Mouse (Mus musculus) heart, adult 2 months (tissue): ENCODE data around the gene Muc5b. TPM values are rescaled to one million over a fixed set of nuclear protein-coding genes. Genes with fewer than 3 reads are reported as not detected.

Source experiments
- DNase-seq, 2 experiments: peaks; one replicate each; pipeline ENCODE4 v3.0.0; 2021
- H3K27ac ChIP-seq: fragments of 200-600 bp; 2 replicates; pipeline ENCODE4 v1.8.1; 2022
- H3K27me3 ChIP-seq: fragments of 200-500 bp; 2 replicates; pipeline ENCODE4 v1.6.1; 2012; ENCODE audit warnings: mild to moderate bottlenecking, low read length, inconsistent platforms, mixed read lengths; ENCODE audit not compliant: control insufficient read depth, insufficient read depth
- H3K36me3 ChIP-seq: fragments of 200-500 bp; 2 replicates; pipeline ENCODE4 v1.6.1; 2012; ENCODE audit warnings: low read length, inconsistent platforms; ENCODE audit not compliant: control insufficient read depth, insufficient read depth
- H3K4me1 ChIP-seq: fragments of 200-500 bp; 2 replicates; pipeline ENCODE4 v1.6.1; 2011; ENCODE audit warnings: low read length; ENCODE audit not compliant: control insufficient read depth, insufficient read depth
- H3K4me3 ChIP-seq: fragments of 200-600 bp; 2 replicates; pipeline ENCODE4 v1.8.1; 2022
- H3K79me2 ChIP-seq: fragments of 200-500 bp; replicated peaks from 2 replicates; pipeline ENCODE4 v1.6.1; 2012; ENCODE audit warnings: mild to moderate bottlenecking, inconsistent platforms, low read length, moderate library complexity, mixed read lengths; ENCODE audit not compliant: control insufficient read depth, insufficient read depth
- H3K9ac ChIP-seq: fragments of 200-500 bp; 2 replicates; pipeline ENCODE4 v1.6.1; 2012; ENCODE audit warnings: low read depth, mild to moderate bottlenecking, control low read depth, inconsistent platforms, low read length, mixed read lengths
- CTCF ChIP-seq: fragments of 200-600 bp; IDR thresholded peaks from 2 replicates; pipeline ENCODE4 v1.8.1; 2022; ENCODE audit warnings: antibody characterized with exemption, mild to moderate bottlenecking, moderate library complexity
- EP300 ChIP-seq: fragments of 200-500 bp; IDR thresholded peaks from 2 replicates; pipeline ENCODE4 v1.6.1; 2011; ENCODE audit warnings: low read depth, low read length, control low read depth; ENCODE audit not compliant: insufficient read depth
- POLR2A ChIP-seq: fragments of 200-500 bp; IDR thresholded peaks from 2 replicates; pipeline ENCODE4 v1.6.1; 2011; ENCODE audit warnings: mild to moderate bottlenecking, low read depth, low read length, control low read depth; ENCODE audit not compliant: insufficient read depth
- WGBS: fragments of 180-500 bp; shearing (Covaris S2); methylation state at CpG from one replicate; pipeline ENCODE4 v1.1.7; 2018; 5-methylcytosine and 5-hydroxymethylcytosine counted together
- intact Hi-C: fragments of 180-260 bp; cut with DNase I; formaldehyde crosslinking; loops from one replicate; pipeline ENCODE4 v1.15.1; 2025
- polyA plus RNA-seq: library from polyadenylated mRNA; depleted of rRNA; stranded (reverse); fragments of >200 nt; gene quantifications from 2 replicates; pipeline ENCODE4 v1.2.3, GENCODE M21; 2012
- total RNA-seq, 2 experiments: library from RNA; stranded (reverse); gene quantifications; 2 replicates each; pipeline ENCODE4 v1.2.3; 2021

Gene Muc5b
- total and polyA plus RNA-seq, 3 experiments, result 4.9 TPM; not detected in 2

DNA sequence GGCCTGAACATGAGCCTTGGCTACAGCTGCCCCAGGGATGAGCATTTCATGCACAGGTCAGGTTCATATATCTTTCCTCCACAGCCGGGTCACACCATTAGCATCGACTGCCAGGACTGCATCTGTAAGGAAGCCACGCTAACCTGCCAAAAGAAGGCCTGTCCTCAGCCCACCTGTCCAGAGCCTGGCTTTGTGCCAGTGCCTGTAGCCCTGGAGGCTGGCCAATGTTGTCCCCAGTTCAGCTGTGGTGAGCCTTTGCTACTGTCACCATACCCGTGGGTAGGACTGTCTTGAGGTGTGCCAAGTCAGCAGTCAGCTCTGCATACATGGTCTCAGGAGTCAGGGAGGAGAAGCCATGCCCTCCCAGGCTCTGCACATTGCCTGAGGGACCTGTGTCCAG, 23.5 kb upstream of the Muc5b start:
- Histone ChIP-seq H3K4me1 (no peaks in the 10 kb centered on the region), H3K27ac (no peak overlapping the region), H3K9ac (no peak overlapping the region), H3K79me2 (no peaks in the 10 kb centered on the region), H3K36me3 (no peaks in the 10 kb centered on the region), H3K27me3 (no peaks in the 10 kb centered on the region), H3K4me3 (no peak overlapping the region)
- intact Hi-C loops, result no loop called here
- TF ChIP-seq POLR2A (no peak), EP300 (no peak), CTCF (no peak)
- 64% methylated on average over 4 of the region's 4 CpGs for WGBS
- no peak for DNase-seq

DNA sequence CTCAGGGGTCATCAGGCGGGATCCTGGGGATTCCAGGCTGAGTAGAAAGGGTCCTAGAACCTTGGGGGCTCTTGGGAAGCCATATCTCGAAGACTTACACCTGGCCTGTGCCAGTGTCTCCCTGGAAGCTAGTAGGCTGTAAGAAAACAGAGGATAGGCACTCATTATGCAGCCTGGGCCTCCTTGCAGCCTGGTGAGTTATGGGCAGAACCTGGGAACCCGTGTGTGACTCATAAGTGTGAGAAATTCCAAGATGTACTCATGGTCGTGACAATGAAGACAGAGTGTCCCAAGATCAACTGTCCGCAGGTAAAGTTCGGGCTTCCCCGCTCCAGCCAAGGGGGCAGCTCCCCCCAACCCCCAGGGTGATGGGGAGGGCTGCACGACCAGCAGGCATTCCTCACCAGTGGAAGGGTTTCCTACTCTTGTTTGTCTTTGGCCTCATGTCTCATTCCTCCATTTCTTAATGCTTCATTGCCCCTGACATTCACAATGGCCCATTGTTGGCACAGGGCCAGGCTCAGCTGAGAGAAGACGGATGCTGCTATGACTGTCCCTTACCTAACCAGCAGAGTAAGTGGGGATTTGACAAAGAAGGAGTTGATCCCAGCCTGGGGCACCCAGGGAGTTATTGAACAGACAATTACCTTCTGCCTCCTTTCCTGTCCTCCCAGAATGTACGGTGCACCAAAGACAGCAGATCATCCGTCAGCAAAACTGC, 21.4 kb upstream of the Muc5b start:
- H3K4me1 ChIP-seq, result no peaks in the 10 kb centered on the region
- no peaks in the 10 kb centered on the region for H3K27me3 ChIP-seq
- WGBS, result 66% methylated on average over 11 of the region's 11 CpGs
- no peak for TF ChIP-seq CTCF
- TF ChIP-seq EP300, result no peak
- no peak for TF ChIP-seq POLR2A
- no peaks in the 10 kb centered on the region for H3K36me3 ChIP-seq
- intact Hi-C loops, result no loop called here
- no peak overlapping the region for H3K27ac ChIP-seq
- H3K4me3 ChIP-seq, result no peak overlapping the region
- no peaks in the 10 kb centered on the region for H3K79me2 ChIP-seq
- H3K9ac ChIP-seq, result no peak overlapping the region
- DNase-seq, result no peak

DNA sequence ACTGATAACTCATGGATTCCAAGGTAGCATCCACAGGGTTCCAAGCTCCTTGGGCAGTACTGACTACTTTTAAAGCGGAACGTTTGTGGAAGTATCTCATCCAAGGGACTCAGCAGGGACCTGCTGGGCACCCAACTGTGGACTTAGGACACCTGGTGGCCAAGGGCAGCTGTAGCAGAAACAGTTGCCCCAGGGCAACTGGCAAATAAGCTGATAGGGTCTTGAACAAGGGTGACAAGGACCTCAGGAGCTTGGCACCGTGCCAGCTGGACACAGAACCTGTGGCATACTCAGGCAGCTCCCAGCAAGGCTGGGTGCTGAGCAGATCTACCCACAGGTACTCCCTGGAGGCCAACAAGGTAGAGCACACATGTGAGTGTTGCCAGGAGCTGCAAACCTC, 20.6 kb upstream of the Muc5b start:
- Histone ChIP-seq H3K27ac (no peak overlapping the region), H3K79me2 (no peaks in the 10 kb centered on the region), H3K27me3 (no peaks in the 10 kb centered on the region), H3K36me3 (no peaks in the 10 kb centered on the region), H3K4me1 (no peaks in the 10 kb centered on the region), H3K4me3 (no peak overlapping the region), H3K9ac (no peak overlapping the region)
- 71% methylated on average over 3 of the region's 3 CpGs for whole genome bisulfite sequencing
- no peak for DNase-seq
- intact Hi-C loops, result no loop called here
- TF ChIP-seq EP300 (no peak), CTCF (no peak), POLR2A (no peak)

DNA sequence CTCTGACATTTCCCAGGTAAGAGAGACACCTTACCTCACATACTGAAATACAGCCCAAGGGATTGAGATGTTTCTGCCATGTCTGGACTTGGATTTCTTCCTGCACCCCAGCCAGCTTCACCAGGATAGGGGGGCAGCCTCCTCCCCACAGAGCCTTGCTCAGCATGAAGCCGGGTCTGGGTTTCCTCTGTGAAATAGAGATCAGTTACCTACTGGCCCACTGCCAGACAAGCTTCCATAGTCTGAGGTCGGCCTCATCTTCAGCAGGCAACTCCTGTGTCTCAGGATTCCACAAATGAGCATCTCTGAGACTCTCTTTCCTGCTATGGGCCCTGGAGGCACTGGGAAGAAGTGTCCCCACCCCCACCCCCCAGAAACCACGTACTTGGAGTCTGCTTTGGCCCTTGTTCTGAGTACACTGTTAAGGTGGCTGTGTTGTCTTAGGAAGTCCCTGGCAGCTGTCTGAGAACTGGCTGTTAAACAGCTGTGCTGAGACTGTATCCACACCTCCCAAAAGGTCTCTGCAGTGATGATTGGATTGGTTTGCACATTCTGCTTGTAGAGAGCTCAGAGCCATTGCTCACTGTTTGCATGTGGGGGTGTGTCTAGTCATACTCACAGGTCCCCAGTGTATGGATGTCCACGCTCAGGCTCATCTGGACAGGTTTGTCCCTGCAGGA, 16.1 kb upstream of the Muc5b start:
- no peaks in the 10 kb centered on the region for H3K27me3 ChIP-seq
- no peak for DNase-seq
- intact Hi-C loops, result no loop called here
- H3K79me2 ChIP-seq, result no peaks in the 10 kb centered on the region
- TF ChIP-seq POLR2A (no peak), EP300 (no peak), CTCF (no peak)
- no peaks in the 10 kb centered on the region for H3K4me1 ChIP-seq
- no peak overlapping the region for H3K4me3 ChIP-seq
- WGBS, result 41% methylated on average over 4 of the region's 4 CpGs
- no peak overlapping the region for H3K9ac ChIP-seq
- H3K27ac ChIP-seq, result no peak overlapping the region
- no peaks in the 10 kb centered on the region for H3K36me3 ChIP-seq

DNA sequence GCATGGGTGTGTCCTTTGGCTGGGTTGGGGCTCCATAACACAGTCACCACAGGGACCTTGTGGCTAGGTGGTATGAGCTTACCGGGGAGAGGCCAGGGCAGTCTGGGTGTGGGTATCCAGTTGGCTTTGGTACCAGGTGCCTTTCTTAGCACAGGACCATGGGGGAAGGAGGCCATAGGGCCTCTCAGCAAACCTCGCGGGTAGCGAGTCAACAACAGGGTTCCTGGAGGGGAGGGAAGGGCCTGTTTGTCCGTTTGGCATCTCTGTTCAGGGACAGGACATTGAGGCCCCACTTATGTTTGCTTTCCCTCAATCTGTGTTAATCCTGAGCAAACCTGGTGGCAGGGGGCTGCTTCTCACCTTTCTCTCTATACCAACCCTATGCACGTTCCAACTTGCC, 15.2 kb upstream of the Muc5b start:
- no peaks in the 10 kb centered on the region for H3K36me3 ChIP-seq
- WGBS, result 84% methylated on average over 6 of the region's 6 CpGs
- no peaks in the 10 kb centered on the region for H3K4me1 ChIP-seq
- H3K27ac ChIP-seq, result no peak overlapping the region
- no peaks in the 10 kb centered on the region for H3K27me3 ChIP-seq
- intact Hi-C loops, result no loop called here
- no peak for DNase-seq
- no peak overlapping the region for H3K4me3 ChIP-seq
- no peaks in the 10 kb centered on the region for H3K79me2 ChIP-seq
- no peak overlapping the region for H3K9ac ChIP-seq
- TF ChIP-seq POLR2A, result no peak
- no peak for TF ChIP-seq EP300
- no peak for TF ChIP-seq CTCF

DNA sequence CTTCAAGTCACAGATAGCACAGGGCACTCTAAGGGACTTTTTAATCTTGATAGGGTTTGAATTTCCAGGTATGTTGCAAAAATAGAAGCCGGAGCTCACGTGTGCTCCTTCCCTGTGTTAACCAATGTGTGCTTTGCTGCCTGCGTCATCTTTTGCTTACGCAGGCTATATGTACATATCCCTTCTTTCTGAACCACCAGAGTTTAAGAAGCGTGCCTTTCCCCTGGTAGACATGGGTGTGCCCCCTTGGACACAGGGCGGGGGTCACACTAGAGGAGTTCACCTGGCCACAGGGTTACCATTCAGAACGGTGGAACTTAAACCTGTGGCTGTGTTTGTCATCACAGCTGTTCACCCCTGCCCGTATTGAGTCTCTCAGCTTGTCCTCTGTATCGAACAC, 14.5 kb upstream of the Muc5b start:
- no peaks in the 10 kb centered on the region for H3K79me2 ChIP-seq
- intact Hi-C loops, result no loop called here
- H3K4me1 ChIP-seq, result no peaks in the 10 kb centered on the region
- TF ChIP-seq EP300 (no peak), CTCF (no peak), POLR2A (no peak)
- H3K36me3 ChIP-seq, result no peaks in the 10 kb centered on the region
- H3K9ac ChIP-seq, result no peak overlapping the region
- H3K27me3 ChIP-seq, result no peaks in the 10 kb centered on the region
- 86% methylated on average over 9 of the region's 9 CpGs for WGBS
- H3K4me3 ChIP-seq, result no peak overlapping the region
- no peak for DNase-seq
- H3K27ac ChIP-seq, result no peak overlapping the region
